Mouse (Mus musculus) adrenal gland, postnatal 10 days (tissue): Measurements from ENCODE around the gene Grtp1. TPM values are rescaled to one million over a fixed set of nuclear protein-coding genes. Genes with fewer than 3 reads are reported as not detected.

ENCODE experiments used
- DNase-seq: peaks from one replicate; pipeline ENCODE4 v3.0.0; 2021; ENCODE audit warnings: mixed read lengths
- total RNA-seq, 2 experiments: library from RNA; stranded (reverse); gene quantifications; 2 replicates each; pipeline ENCODE4 v1.2.3; 2021

The Grtp1 gene
- total RNA-seq, 2 experiments from 2014 or later = 10.3 to 13.4 TPM

DNA sequence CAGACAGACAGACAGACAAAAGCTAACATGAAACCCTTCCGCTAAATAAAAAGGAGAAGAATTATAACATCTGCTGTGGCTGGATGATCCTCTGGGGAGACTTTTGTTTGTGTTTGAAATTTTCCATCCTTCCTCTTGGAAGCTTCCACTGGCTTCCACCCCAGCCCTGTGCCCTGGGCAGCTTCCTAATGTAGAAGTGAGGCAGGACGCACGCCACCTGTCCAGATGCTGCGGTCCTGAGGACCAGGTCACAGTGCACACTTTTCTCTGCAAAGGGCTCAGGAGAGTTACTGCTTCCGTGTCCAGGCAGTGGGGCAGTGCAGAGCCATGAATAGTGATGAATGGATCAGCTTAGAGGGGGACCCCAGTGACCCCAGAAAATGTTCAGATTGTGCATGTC, 4.9 kb upstream of the Grtp1 start:
- no peak for DNase-seq

DNA sequence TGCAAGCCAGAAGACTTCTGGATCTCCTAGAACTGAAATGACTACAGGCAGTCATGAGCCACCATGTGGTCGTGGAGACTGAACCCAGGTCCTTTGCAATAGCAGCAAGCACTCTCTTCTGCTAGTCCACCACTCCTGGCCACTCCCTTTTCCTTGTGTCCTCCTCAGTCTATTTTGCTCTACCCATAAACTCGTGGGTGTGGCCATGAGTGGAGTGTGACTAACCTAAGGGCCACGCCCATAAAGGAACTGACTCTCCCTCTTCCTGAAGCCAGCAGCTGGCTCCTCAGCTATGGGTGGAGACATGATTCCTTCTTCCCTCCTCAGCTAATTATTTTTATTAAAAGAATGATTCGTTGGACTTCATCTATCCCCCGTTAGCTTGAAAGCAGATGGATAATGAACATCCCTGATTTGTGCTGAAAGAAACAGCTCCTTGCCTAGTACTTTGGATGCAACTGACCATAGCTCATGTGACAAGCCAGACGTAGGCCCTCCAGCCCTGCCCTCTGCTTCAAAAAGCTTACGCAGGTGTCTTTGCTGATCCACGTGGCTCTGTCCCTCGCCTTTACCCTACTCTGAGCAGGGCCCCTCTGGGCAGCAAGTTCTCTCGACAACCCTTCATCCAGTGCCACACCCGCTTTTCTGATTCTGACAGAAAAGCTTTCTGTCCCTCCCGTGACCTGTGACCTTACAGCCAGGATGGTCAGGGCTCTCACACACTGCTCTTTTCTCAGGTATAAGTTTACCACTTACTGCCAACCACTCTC, 4.1 kb upstream of the Grtp1 start:
- DNase-seq = no peak

DNA sequence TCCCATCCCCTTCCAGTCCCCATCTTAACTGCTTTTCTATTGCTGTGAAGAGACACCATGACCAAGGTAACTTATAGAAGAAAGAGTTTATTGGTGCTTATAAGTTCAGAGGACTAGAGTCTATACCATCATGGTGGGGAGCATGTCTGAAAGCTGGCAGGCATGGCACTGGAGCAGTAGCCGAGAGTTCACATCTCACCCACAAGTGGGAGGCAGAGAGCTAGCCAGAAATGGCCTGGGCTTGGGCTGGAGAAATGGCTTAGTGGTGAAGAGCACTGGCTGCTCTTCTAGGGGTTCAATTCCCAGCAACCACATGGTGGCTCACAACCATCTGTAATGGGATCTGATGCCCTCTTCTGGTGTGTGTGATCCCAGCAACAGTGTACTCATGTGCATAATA, 3.1 kb upstream of the Grtp1 start:
- no peak for DNase-seq

DNA sequence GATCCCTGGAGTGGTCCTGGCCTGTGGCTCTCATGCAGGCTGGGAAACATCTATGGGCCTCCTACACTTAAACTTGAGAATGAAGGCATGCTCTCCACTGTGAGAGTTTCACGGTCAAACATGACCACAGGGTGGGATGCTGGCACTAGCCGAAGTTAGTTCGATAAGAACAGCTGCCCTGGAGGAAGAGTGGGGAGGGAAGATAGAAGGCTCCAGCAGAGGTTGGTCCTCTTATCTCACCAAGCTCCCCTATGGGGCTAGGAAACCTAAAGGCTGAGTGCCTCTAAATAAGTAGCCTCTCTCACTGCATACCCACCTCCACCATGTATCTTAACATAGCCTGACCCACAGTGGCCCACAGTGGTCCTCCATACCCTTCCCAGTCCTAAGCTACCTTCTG, 2.4 kb upstream of the Grtp1 start:
- no peak for DNase-seq

- peak; percentile 77 for DNase-seq
Observed at GRCm38 (mm10) chr8:13202041-13202440, 1.6 kb upstream of the Grtp1 start.

- no peak for DNase-seq
Observed at GRCm38 (mm10) chr8:13201013-13201334, 554 bp upstream of the Grtp1 start.

GRCm38 (mm10) chr8:13199385-13200061, 897 bp downstream of the Grtp1 start:
- DNase-seq = no peak

DNA sequence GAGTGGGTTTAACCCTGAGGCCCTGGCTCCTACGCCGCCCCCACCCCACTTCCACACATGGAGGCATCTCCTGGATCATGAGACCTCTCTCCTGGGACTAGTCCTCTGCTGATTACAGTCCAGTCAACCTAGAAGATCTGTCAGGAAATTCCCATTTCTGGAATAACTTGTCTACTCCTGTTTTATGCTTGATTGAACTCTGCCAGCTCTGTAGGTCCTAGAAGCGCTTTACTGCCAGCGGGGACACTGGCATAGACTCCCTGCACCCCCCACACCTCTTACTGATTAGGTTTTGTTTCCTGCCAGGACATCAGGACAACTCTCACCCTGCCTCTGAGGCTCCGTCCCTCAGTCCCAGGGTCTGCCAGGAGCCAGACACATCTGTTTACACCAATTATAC, 2.9 kb downstream of the Grtp1 start:
- DNase-seq = no peak

DNA sequence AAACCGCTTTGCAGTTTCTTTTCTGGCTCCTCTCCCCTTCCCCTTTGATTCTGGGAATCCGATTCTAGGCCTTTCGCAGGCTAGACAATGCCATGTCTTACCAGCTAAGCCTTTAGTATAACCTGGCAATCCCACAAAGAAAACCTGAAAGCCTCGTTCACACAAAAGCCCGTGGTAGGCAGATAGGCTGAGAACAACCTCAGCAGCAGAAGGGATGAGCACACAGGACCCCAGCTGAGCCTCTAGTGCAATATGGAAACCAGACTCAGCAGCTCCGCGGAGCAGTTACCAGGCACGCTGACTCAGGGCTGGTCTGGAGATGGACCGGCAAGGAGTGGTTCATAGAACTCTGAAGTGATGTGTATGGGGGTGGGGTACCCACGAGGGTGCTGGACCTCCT, 5.6 kb downstream of the Grtp1 start:
- DNase-seq = no peak

DNA sequence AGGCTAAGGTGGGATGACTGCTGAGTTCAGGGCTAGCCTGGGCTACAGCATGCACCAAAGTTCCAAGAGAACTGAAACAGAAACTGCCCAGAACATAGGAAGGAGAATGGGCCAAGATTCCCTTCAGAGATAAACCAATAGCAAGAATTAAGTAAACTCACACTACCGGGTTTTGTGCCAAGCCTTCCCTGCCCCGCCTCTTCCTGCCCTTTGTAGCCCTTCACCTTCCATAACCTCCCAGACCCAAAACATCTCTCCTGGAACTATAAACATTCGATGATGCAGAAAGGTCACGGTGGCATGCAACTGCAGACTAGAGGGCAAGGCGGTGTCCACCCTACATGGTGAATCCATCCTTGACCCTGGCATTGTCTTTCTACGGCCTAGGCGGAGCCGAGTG, 10.2 kb downstream of the Grtp1 start:
- DNase-seq = no peak

DNA sequence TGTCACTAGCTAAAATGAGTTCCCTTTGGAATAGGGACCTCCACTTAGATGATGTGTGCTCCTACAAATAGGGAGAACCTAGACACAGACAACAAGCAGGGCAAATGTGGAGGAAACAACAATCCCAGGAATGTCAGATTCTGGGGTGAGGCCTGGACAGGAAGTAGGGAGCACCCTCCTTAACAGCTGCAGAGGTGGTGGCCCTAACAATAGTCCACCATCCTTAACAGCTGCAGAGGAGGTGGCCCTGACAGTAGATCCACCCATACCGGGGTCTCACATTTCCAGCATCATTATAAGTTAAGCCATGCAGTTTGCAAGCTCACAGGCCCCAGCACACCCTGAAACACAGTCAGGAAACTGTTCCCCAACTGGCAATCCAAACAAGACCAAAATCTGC, 11.6 kb downstream of the Grtp1 start:
- no peak for DNase-seq

- no peak for DNase-seq
Observed at GRCm38 (mm10) chr8:13188052-13188555, 12.3 kb downstream of the Grtp1 start.

GRCm38 (mm10) chr8:13187638-13188037, 12.8 kb downstream of the Grtp1 start:
- peak; percentile 71 for DNase-seq

DNA sequence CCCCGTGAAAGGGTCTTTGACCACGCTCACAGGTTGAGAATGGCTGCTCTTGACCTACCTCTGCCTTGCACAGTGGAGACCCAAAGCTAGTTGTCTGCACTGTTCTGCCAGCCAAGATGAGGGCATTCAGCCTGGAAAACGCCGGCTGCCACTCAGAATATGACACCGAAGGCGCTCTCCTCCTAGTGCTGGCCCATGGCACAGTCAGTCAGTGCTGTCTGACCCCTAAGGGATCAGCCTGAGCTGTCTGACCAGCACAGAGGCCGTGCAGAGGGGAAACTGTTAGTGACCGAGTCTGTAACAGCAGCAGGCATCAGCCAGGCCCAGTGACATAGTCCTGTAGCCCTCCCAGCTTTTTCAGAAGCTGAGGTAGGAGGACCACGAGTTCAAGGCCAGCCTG, 13.2 kb downstream of the Grtp1 start:
- no peak for DNase-seq

GRCm38 (mm10) chr8:13186819-13187218, 13.6 kb downstream of the Grtp1 start:
- no peak for DNase-seq

DNA sequence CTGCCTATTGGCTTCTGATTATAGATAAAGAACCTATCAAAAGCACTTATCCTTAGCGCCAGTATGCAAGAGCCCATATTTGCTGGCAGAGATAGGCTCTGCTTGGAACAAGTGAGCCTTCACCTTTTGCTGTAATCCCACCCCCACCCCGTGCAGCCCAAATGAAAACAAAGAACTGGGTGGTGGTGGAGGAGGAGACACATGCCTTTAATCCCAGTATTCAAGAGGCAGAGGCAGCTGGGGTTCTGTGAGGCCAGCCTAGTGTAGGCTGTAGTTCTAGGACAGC, 18.8 kb downstream of the Grtp1 start:
- DNase-seq = no peak

- peak; percentile 45 for DNase-seq
Observed at GRCm38 (mm10) chr8:13180911-13181690, 19.3 kb downstream of the Grtp1 start.

GRCm38 (mm10) chr8:13180408-13180807, 20.0 kb downstream of the Grtp1 start:
- no peak for DNase-seq

DNA sequence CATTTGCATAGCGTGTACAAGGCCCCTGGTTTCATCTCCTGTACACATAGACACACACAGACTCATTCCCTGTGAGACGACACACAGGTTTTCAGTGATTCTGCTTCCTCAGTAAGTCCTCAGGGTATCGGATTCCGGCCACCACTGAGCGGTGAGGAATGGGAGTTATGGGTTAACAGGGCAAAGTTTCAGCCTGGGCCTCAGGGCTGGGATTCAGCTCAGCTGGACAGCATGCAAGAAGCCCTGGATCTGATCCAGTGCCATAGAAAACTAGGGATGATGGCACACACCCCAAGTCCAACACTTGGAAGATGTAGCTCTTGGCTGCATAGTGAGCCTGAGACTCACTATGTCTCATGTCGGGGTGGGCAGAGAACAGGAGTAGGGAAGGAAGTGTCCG, 20.5 kb downstream of the Grtp1 start:
- DNase-seq = no peak

GRCm38 (mm10) chr8:13179482-13179881, 20.9 kb downstream of the Grtp1 start:
- no peak for DNase-seq

DNA sequence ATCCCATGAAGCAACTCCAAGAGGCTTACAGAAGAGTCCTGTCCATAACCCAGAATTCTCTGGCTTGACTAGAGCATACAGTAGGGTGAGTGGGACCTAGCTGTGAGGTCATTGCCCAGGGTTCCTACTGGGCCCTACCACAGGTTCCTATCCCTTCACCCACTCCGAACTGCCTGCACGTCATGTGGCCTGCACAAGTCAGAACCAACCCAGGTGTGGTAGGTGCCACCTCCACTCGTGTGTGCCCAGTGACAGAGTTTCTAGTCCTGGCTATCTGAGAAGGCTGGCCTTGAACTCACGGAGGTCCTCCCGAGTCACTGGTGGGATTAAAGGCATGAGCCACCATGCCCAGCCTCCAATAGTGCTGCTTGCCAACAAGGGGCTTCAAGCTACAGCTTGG, 22.3 kb downstream of the Grtp1 start:
- DNase-seq = no peak

GRCm38 (mm10) chr8:13177173-13177852, 23.1 kb downstream of the Grtp1 start:
- DNase-seq = no peak

DNA sequence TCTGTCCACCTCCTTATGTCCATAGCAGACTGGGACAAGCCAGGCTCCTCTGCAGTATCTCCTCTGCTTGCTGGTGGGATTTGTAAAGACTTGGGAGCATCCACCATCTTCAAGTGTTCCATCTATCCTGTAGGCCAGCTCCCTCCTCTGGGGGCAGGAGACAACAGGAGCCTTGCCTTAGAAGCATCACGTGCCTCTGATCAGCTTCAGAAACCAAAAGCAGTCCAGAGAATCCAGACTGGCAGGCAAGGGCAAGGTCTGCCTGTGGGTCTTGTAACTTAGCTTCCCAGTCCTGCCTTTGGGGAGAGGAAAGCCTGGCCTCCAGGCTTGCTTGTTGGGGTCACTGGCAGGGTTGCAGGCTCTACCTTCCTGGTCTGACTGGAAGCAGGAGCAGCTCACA, 24.8 kb downstream of the Grtp1 start:
- no peak for DNase-seq
